Mouse (Mus musculus) cerebellum, adult 18-20 months (tissue): ENCODE results near the gene D630023F18Rik.

Source experiments
- DNase-seq, 2 experiments: peaks; one replicate each; pipeline ENCODE4 v3.0.0; 2021

D630023F18Rik gene

GRCm38 (mm10) chr1:65122574-65123372 lies at the start of gene D630023F18Rik:
Gene D630023F18Rik, minus strand, starts transcription at chr1:65123214.
- no peak for DNase-seq

GRCm38 (mm10) chr1:65171579-65171978 lies 48.6 kb upstream of the D630023F18Rik start:
- DNase-seq = no peak

GRCm38 (mm10) chr1:65169947-65170346 lies 46.9 kb upstream of the D630023F18Rik start:
- DNase-seq = no peak

GRCm38 (mm10) chr1:65169536-65169935 lies 46.5 kb upstream of the D630023F18Rik start:
- no peak for DNase-seq

DNA sequence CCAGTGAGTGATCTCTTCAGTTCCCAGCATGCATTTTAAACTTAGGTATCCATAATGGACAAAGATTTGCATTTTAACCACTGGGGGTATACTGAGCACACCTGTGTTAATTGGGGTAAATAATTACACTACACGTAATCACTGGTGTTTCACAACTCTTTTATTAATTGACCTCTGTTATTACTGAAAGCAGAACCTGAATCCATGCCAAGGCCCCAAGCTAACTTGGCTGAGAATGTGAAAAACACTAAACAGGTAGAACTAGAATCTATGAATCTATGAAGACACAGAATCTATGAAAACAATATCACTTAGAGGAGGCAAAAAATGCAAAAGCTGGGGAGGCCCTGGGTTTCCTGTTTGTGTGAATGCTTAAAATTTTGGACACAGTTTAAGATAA lies 44.5 kb upstream of the D630023F18Rik start:
- no peak for DNase-seq

DNA sequence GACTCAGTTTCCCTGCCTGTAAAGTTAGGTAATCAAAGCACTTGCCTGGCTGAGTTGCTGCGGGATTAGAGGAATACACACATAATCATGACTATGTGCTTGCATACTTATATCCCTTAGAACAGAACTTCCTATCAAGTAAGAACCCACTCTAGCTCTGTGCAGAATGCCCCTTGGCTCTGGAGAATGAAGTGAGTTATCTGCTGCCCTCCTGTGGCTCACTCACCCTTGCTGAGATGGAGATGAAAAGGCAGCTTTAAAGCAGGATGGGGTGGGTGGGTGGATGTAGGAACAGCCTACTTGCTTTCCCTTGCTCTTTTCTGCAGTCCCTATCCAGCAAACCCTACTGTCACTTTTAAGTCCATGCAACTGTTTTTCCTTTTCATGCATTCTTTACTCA lies 39.2 kb upstream of the D630023F18Rik start:
- no peak for DNase-seq

DNA sequence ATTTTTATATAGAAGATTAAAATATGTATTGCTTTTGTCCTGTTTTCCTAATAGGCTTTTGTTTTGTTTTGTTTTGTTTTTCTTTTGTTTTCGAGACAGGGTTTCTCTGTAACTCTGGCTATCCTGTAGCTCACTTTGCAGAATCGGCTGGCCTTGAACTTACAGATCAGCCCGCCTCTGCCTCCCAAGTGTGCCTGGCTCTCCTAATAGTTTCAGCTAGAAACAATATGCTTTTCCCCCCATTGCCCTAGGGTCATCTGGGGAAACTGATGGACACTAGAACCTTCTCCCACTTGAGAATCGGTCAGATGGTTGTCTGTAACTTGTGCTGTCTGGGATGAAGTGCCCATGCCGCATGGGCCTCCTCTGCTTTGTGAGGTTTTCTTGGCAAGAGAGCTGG lies 33.1 kb upstream of the D630023F18Rik start:
- no peak for DNase-seq

DNA sequence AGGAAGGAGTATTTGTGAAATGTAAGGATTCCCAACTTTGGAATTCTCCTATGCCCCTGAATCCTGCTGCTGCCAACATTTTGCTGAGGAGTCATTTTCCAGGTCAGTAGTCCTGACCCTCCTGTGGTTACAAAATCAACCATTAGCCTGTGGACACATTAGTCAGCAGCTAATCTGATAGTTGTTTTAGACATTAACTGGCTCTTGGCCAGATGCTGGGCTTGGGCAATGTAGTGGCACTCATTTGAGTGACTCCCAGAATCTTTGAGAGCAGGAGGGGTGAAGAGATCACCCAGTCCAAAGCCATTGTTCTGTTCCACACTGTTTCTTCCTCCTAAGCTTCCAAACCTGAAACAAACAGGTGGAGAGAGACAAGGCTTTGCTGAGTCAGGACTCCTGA lies 31.8 kb upstream of the D630023F18Rik start:
- DNase-seq = no peak

DNA sequence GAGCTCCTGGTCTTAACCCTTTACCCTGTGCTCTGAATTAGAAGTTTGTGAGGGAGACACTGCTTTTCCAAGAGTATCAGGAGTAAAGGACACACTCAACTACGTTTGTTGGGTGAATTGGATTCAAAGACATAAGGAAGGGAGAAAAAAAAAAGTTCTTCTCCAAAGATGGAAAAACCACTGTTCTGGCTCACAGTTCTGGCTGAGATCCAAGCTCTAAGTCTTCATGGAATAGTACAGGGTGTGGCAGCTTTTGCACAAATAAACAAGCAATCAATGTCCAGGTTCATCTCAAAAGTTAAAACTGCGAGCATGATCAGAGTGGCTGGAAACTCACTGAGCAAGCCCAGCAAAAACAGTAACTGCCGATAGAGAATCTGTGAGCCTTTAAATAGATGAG lies 25.0 kb upstream of the D630023F18Rik start:
- DNase-seq = no peak

GRCm38 (mm10) chr1:65147326-65147725 lies 24.3 kb upstream of the D630023F18Rik start:
- no peak for DNase-seq

- no peak for DNase-seq
These were observed 23.6 kb upstream of the D630023F18Rik start for GRCm38 (mm10) chr1:65146601-65147000.

- no peak for DNase-seq
These were observed 21.8 kb upstream of the D630023F18Rik start for GRCm38 (mm10) chr1:65144783-65145182.

DNA sequence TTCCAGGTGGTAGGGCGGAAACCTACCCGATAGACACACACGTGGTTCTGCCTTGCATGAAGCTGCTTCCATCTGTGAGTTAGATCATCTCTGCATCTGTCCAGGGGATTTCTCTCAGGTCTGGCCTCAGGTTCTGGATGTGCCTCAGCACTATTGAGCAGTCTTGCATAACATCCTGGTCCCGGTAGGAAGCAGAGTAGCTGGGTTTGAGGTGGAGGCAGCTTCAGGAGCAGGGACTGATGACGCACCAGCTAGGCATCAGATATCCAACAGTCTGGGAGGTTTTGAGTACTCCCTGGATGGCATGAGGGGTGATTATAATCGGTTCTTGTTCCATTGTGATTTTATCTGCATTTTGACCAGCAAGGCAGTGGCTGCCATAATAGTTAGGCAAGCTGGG lies 14.5 kb upstream of the D630023F18Rik start:
- no peak for DNase-seq

GRCm38 (mm10) chr1:65132833-65133232 lies 9.8 kb upstream of the D630023F18Rik start:
- DNase-seq = no peak

DNA sequence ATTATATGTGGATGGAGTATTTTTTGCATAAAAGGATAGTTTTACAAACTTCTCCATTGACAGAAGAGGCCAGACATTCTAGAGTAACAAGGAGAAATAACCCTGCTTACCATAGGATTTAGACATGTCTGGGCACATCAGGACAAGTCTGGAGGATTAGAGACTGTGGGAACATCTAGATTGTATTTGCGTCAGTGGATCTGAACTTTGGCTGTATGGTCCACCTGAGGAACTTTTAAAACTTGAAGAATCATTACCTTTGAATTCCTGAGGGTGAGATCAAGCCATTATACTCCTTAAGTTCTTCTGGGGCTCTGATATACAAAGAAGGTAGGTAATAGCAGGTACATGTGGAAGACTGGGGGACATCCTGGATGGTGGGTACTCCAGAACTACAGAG lies 8.7 kb upstream of the D630023F18Rik start:
- DNase-seq = no peak

DNA sequence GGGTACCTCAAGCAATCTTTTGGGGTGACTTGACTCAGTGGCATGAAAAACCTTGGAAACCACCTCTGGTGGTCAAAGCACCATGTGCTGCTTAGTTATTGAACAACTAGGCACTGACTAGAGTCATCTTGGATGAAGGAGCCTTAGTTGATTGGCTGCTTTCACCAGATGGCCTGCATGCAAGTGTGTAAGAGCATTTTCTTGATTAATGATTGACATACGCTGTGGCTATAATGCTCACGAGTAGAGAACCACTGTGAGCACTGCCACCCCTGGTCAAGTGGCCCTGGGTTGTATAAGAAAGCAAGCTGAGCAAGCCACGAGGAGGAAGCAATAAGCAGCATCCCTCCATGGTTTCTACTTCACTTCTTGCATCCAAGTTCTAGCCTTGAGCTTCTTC lies 7.2 kb upstream of the D630023F18Rik start:
- no peak for DNase-seq

DNA sequence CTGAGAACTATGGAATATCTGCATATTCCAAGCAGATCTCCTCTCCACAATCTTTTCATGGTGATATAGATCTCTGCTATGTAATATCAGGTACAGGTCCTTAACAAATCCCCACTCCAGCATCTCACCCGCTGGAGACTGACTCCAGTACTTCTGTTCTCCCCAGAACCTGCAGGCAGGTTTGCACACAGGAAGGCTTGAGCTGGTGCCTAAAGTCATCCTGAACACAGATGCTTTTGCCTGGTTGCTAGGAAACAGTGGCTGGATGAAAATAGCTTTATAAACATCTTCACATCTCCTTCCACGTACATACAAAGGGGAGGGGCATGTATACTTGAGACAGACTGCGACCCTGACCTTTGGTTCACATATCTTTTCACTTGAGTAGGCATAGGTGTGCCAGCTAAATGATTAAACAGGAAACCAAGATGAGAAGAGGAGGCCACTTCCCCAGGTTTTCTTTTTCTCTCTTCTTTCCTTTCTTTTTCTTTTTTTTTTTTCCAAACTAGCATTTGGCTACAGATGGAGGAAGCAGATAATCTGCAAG lies 6.7 kb upstream of the D630023F18Rik start:
- DNase-seq = no peak

DNA sequence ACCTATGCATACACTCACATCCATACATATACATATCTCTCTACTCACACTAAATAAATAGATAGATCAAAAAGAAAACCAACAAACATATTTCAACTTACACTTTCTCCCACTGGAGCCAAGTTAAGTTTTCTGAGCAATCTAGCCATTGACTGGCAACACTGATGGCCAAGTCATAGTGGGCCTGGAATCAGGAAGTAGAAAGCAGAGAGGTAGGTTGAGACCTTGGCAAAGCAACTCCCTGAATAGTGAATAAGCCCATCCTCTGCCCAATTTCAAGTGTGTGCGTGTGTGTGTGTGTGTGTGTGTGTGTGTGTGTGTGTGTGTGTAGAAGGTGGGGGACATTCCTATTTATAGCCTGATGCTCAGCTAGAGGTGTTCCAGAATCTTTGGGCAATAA lies 3.6 kb downstream of the D630023F18Rik start, which contains the start of gene Gm28845:
TSS of gene Gm28845 (minus strand) at position 121 of the 400 bp plus-strand sequence.
- DNase-seq = no peak

- no peak for DNase-seq
These were observed 4.7 kb downstream of the D630023F18Rik start for GRCm38 (mm10) chr1:65118150-65118913.

GRCm38 (mm10) chr1:65113536-65114172 lies 9.4 kb downstream of the D630023F18Rik start:
- no peak for DNase-seq

DNA sequence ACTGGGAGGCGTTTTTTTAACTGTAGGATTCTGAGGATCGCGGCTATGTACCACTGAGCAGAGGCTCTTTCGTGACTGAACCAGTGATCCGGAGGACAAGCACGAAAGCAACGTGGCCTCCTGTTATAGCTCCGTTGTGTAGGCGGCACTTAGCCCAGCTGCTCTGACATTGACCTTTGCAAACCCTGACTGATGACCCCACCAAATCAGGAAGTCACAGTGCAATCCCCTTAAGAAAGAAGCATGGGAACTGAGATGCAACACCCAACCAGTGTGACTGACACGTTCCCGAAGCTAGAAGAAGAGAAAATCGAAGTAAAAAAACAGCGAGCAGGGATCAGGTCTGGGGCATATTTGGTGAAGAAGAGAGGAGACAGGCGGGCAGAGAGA lies 10.2 kb downstream of the D630023F18Rik start:
- no peak for DNase-seq

DNA sequence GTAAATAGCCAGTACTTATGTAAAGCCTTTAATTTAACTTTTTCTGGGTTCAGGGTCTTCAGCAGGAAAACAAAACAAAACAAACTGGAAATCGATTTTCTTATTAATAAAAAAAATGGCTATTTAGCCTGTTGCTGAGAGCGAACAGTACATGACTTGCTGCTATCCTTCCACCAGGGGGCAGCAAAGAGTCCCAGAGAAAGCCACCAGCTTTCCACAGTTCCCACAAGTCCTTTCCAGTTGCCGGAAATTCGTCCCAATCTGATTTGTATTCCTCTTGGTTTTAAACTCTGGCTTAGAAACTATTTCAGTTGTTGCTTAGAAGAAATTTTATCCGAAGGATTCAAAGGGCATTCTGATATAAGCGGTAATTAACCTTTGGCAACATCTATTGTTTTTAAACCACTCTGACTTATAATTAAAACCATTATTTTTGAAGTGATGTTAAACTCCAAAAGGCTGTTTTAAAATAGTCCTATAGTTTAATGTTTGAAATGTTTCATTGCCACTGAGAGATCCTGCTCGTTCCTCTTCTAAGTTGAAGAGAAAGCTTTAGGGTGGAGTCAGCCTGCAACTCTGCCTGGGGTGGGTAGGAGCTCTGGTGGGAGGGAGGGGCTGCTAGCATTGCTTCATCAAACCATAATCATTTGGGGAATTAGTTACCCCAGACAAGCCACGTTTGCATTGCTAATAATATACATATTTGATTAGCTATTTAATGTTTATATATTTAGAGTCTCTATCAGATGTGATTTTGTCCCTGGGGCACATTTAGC lies 10.8 kb downstream of the D630023F18Rik start:
- peak; percentile 67 to 76 for DNase-seq
